Mouse (Mus musculus): ENCODE measurements around the gene Sgpp1. TPM values are rescaled to one million over a fixed set of nuclear protein-coding genes. Genes with fewer than 3 reads are reported as not detected.

Sgpp1 gene
- polyA plus RNA-seq (2016; fragmentation: Nextera tagmentation; extraction: Ambion mirVana) = 6.0 and 6.5 TPM in 2 replicates

- WGBS = under 1% methylated on average over 105 of the region's 105 CpGs
- DNase-seq (ENCODE audit: low spot score) = peak; percentile 90
- H3K9me3 ChIP-seq = no peaks in the 10 kb centered on the region
- H3K27ac ChIP-seq (replicated peaks) = peak within 1 kb of the TSS; percentile 90
- H3K4me1 ChIP-seq = peaks cover 25% of the 10 kb centered on the region
- peaks cover 38% of the 10 kb centered on the region for H3K27me3 ChIP-seq (replicated peaks; ENCODE audit: low read depth, poor library complexity, severe bottlenecking)
- peak within 1 kb of the TSS; percentile 88 for H3K4me3 ChIP-seq
- H3K36me3 ChIP-seq (replicated peaks) = no peaks in the 10 kb centered on the region
Observed at GRCm38 (mm10) chr12:75735246-75736200, at the start of gene Sgpp1. Sgpp1 (minus strand) TSS chr12:75735729.

- H3K36me3 ChIP-seq (replicated peaks) = no peaks in the 10 kb centered on the region
- no peak for DNase-seq (ENCODE audit: low spot score)
- no peaks in the 10 kb centered on the region for H3K27me3 ChIP-seq (replicated peaks; ENCODE audit: low read depth, poor library complexity, severe bottlenecking)
- no peaks in the 10 kb centered on the region for H3K4me1 ChIP-seq
- 89% methylated on average over 2 of the region's 2 CpGs for WGBS
- H3K27ac ChIP-seq (replicated peaks) = no peak overlapping the region
- no peak overlapping the region for H3K4me3 ChIP-seq
- H3K9me3 ChIP-seq = no peaks in the 10 kb centered on the region
Observed at GRCm38 (mm10) chr12:75784271-75784751, 48.8 kb upstream of the Sgpp1 start.

GRCm38 (mm10) chr12:75781995-75782394 lies 46.5 kb upstream of the Sgpp1 start:
- no peaks in the 10 kb centered on the region for H3K27me3 ChIP-seq (replicated peaks; ENCODE audit: low read depth, poor library complexity, severe bottlenecking)
- H3K9me3 ChIP-seq = no peaks in the 10 kb centered on the region
- H3K4me3 ChIP-seq = no peak overlapping the region
- H3K27ac ChIP-seq (replicated peaks) = no peak overlapping the region
- 86% methylated on average over 7 of the region's 7 CpGs for WGBS
- no peaks in the 10 kb centered on the region for H3K36me3 ChIP-seq (replicated peaks)
- H3K4me1 ChIP-seq = no peaks in the 10 kb centered on the region
- no peak for DNase-seq (ENCODE audit: low spot score)

- DNase-seq (ENCODE audit: low spot score) = no peak
- Histone ChIP-seq H3K9me3 (no peaks in the 10 kb centered on the region), H3K4me1 (no peaks in the 10 kb centered on the region), H3K27ac (replicated peaks) (no peak overlapping the region), H3K36me3 (replicated peaks) (no peaks in the 10 kb centered on the region), H3K4me3 (no peak overlapping the region), H3K27me3 (replicated peaks; ENCODE audit: low read depth, poor library complexity, severe bottlenecking) (no peaks in the 10 kb centered on the region)
Observed at GRCm38 (mm10) chr12:75781445-75781844, 45.9 kb upstream of the Sgpp1 start.

GRCm38 (mm10) chr12:75772424-75773034 lies 37.0 kb upstream of the Sgpp1 start:
- Histone ChIP-seq H3K4me3 (no peak overlapping the region), H3K27me3 (replicated peaks; ENCODE audit: low read depth, poor library complexity, severe bottlenecking) (no peaks in the 10 kb centered on the region), H3K36me3 (replicated peaks) (no peaks in the 10 kb centered on the region), H3K27ac (replicated peaks) (no peak overlapping the region), H3K4me1 (no peaks in the 10 kb centered on the region), H3K9me3 (no peaks in the 10 kb centered on the region)
- WGBS = 28% methylated on average over 3 of the region's 3 CpGs
- DNase-seq (ENCODE audit: low spot score) = peak; percentile 57

GRCm38 (mm10) chr12:75771410-75771809 lies 35.9 kb upstream of the Sgpp1 start:
- H3K36me3 ChIP-seq (replicated peaks) = no peaks in the 10 kb centered on the region
- H3K27me3 ChIP-seq (replicated peaks; ENCODE audit: low read depth, poor library complexity, severe bottlenecking) = no peaks in the 10 kb centered on the region
- no peak for DNase-seq (ENCODE audit: low spot score)
- peaks cover 9% of the 10 kb centered on the region for H3K4me1 ChIP-seq
- 63% methylated on average over 3 of the region's 3 CpGs for whole genome bisulfite sequencing
- H3K4me3 ChIP-seq = no peak overlapping the region
- H3K9me3 ChIP-seq = no peaks in the 10 kb centered on the region
- no peak overlapping the region for H3K27ac ChIP-seq (replicated peaks)

GRCm38 (mm10) chr12:75766885-75767317 lies 31.4 kb upstream of the Sgpp1 start:
- DNase-seq (ENCODE audit: low spot score) = peak; percentile 38
- peaks cover 11% of the 10 kb centered on the region for H3K4me1 ChIP-seq
- H3K4me3 ChIP-seq = no peak overlapping the region
- no peaks in the 10 kb centered on the region for H3K36me3 ChIP-seq (replicated peaks)
- H3K27ac ChIP-seq (replicated peaks) = peak overlapping the region; percentile 63
- no peaks in the 10 kb centered on the region for H3K9me3 ChIP-seq
- 59% methylated on average over 8 of the region's 8 CpGs for WGBS
- no peaks in the 10 kb centered on the region for H3K27me3 ChIP-seq (replicated peaks; ENCODE audit: low read depth, poor library complexity, severe bottlenecking)

- no peak for DNase-seq (ENCODE audit: low spot score)
- 75% methylated on average over 6 of the region's 6 CpGs for WGBS
- H3K9me3 ChIP-seq = no peaks in the 10 kb centered on the region
- no peak overlapping the region for H3K4me3 ChIP-seq
- peak overlapping the region; percentile 63 for H3K27ac ChIP-seq (replicated peaks)
- no peaks in the 10 kb centered on the region for H3K27me3 ChIP-seq (replicated peaks; ENCODE audit: low read depth, poor library complexity, severe bottlenecking)
- H3K36me3 ChIP-seq (replicated peaks) = no peaks in the 10 kb centered on the region
- peaks cover 11% of the 10 kb centered on the region for H3K4me1 ChIP-seq
Observed at GRCm38 (mm10) chr12:75766395-75766794, 30.9 kb upstream of the Sgpp1 start.

GRCm38 (mm10) chr12:75765751-75766150 lies 30.2 kb upstream of the Sgpp1 start:
- WGBS = 79% methylated on average over 3 of the region's 3 CpGs
- H3K36me3 ChIP-seq (replicated peaks) = no peaks in the 10 kb centered on the region
- H3K27ac ChIP-seq (replicated peaks) = no peak overlapping the region
- H3K4me1 ChIP-seq = peaks cover 11% of the 10 kb centered on the region
- no peak overlapping the region for H3K4me3 ChIP-seq
- H3K27me3 ChIP-seq (replicated peaks; ENCODE audit: low read depth, poor library complexity, severe bottlenecking) = no peaks in the 10 kb centered on the region
- DNase-seq (ENCODE audit: low spot score) = no peak
- H3K9me3 ChIP-seq = no peaks in the 10 kb centered on the region

GRCm38 (mm10) chr12:75756387-75756786 lies 20.9 kb upstream of the Sgpp1 start:
- Histone ChIP-seq H3K9me3 (no peaks in the 10 kb centered on the region), H3K27me3 (replicated peaks; ENCODE audit: low read depth, poor library complexity, severe bottlenecking) (no peaks in the 10 kb centered on the region), H3K4me3 (no peak overlapping the region), H3K4me1 (0 out of 2 replicates have a peak, but pooled peaks cover 3% of the 10 kb centered on the region), H3K36me3 (replicated peaks) (no peaks in the 10 kb centered on the region), H3K27ac (replicated peaks) (no peak overlapping the region)
- WGBS = 89% methylated on average over 2 of the region's 2 CpGs
- no peak for DNase-seq (ENCODE audit: low spot score)

GRCm38 (mm10) chr12:75753730-75754129 lies 18.2 kb upstream of the Sgpp1 start:
- 0 out of 2 replicates have a peak, but pooled peaks cover 3% of the 10 kb centered on the region for H3K4me1 ChIP-seq
- H3K9me3 ChIP-seq = no peaks in the 10 kb centered on the region
- no peaks in the 10 kb centered on the region for H3K27me3 ChIP-seq (replicated peaks; ENCODE audit: low read depth, poor library complexity, severe bottlenecking)
- no peak overlapping the region for H3K27ac ChIP-seq (replicated peaks)
- H3K4me3 ChIP-seq = no peak overlapping the region
- WGBS = 85% methylated on average over 8 of the region's 8 CpGs
- H3K36me3 ChIP-seq (replicated peaks) = no peaks in the 10 kb centered on the region
- no peak for DNase-seq (ENCODE audit: low spot score)

GRCm38 (mm10) chr12:75752077-75752476 lies 16.5 kb upstream of the Sgpp1 start:
- H3K36me3 ChIP-seq (replicated peaks) = no peaks in the 10 kb centered on the region
- WGBS = 88% methylated on average over 3 of the region's 3 CpGs
- no peak overlapping the region for H3K27ac ChIP-seq (replicated peaks)
- 0 out of 2 replicates have a peak, but pooled peaks cover 3% of the 10 kb centered on the region for H3K4me1 ChIP-seq
- H3K9me3 ChIP-seq = no peaks in the 10 kb centered on the region
- no peak overlapping the region for H3K4me3 ChIP-seq
- DNase-seq (ENCODE audit: low spot score) = no peak
- no peaks in the 10 kb centered on the region for H3K27me3 ChIP-seq (replicated peaks; ENCODE audit: low read depth, poor library complexity, severe bottlenecking)
